Mouse (Mus musculus) adrenal gland (tissue): ENCODE measurements at regions not wholly inside any gene's neighbourhood (a gene's known extent, or its start where the extent isn't known, plus 50 kb on each side); places are given as distances from the start of the nearest gene placed in this dataset.
"Not testable (repeated sequence)": the region's sequence is repeated elsewhere in the genome, so short reads cannot be mapped to it uniquely, and the experiment has no call there.

Experiments used
- intact Hi-C: fragments of 180-260 bp; cut with DNase I; formaldehyde crosslinking; loops from one replicate; pipeline ENCODE4 v1.15.1; 2025

GRCm38 (mm10) chr13:103623319-103623718 lies 151.1 kb downstream of the Srek1 start:
- intact Hi-C loops = no loop called here

- intact Hi-C loops = no loop called here
Measured at GRCm38 (mm10) chr13:103622324-103622723, 152.1 kb downstream of the Srek1 start.

GRCm38 (mm10) chr13:103620958-103621357 lies 153.4 kb downstream of the Srek1 start:
- intact Hi-C loops = not testable (repeated sequence)

GRCm38 (mm10) chr13:103613333-103613725 lies 161.1 kb downstream of the Srek1 start:
- intact Hi-C loops = no loop called here

- intact Hi-C loops = no loop called here
Measured at GRCm38 (mm10) chr13:103612720-103613332, 161.6 kb downstream of the Srek1 start.

- intact Hi-C loops = no loop called here
Measured at GRCm38 (mm10) chr13:103602302-103602701, 172.1 kb downstream of the Srek1 start.

- intact Hi-C loops = no loop called here
Measured at GRCm38 (mm10) chr13:103592371-103592770, 182.0 kb downstream of the Srek1 start.

- intact Hi-C loops = no loop called here
Measured at GRCm38 (mm10) chr13:103591874-103592273, 182.5 kb downstream of the Srek1 start.

- intact Hi-C loops = not testable (repeated sequence)
Measured at GRCm38 (mm10) chr13:103591381-103591780, 183.0 kb downstream of the Srek1 start.

GRCm38 (mm10) chr13:103589646-103590045 lies 184.8 kb downstream of the Srek1 start:
- intact Hi-C loops = no loop called here

- intact Hi-C loops = no loop called here
Measured at GRCm38 (mm10) chr13:103576856-103577255, 197.6 kb downstream of the Srek1 start.

GRCm38 (mm10) chr13:103564715-103565114 lies 209.7 kb downstream of the Srek1 start:
- intact Hi-C loops = no loop called here

GRCm38 (mm10) chr13:103561795-103562705 lies 212.4 kb downstream of the Srek1 start:
- intact Hi-C loops = no loop called here

- intact Hi-C loops = no loop called here
Measured at GRCm38 (mm10) chr13:103558915-103559314, 215.5 kb downstream of the Srek1 start.

- intact Hi-C loops = no loop called here
Measured at GRCm38 (mm10) chr13:103539577-103539976, 205.3 kb upstream of the Mast4 start.

GRCm38 (mm10) chr13:103513825-103514224 lies 179.5 kb upstream of the Mast4 start:
- intact Hi-C loops = no loop called here

- intact Hi-C loops = no loop called here
Measured at GRCm38 (mm10) chr13:103512476-103512875, 178.2 kb upstream of the Mast4 start.

GRCm38 (mm10) chr13:103504987-103505386 lies 170.7 kb upstream of the Mast4 start:
- intact Hi-C loops = loop anchor here (5.0 kb wide), 1 partner anchor 127 kb away; no protein-coding TSS in a partner anchor

- intact Hi-C loops = no loop called here
Measured at GRCm38 (mm10) chr13:103499376-103499775, 165.1 kb upstream of the Mast4 start.

GRCm38 (mm10) chr13:103494371-103494770 lies 160.1 kb upstream of the Mast4 start:
- intact Hi-C loops = loop anchor here (5.0 kb wide), 1 partner anchor 157 kb away; no protein-coding TSS in a partner anchor

- intact Hi-C loops = loop anchor here (5.0 kb wide), 1 partner anchor 156 kb away; no protein-coding TSS in a partner anchor
Measured at GRCm38 (mm10) chr13:103493567-103493966, 159.3 kb upstream of the Mast4 start.

- intact Hi-C loops = loop anchor here (5.0 kb wide), 1 partner anchor 153 kb away; no protein-coding TSS in a partner anchor
Measured at GRCm38 (mm10) chr13:103490049-103490448, 155.8 kb upstream of the Mast4 start.
